Mouse (Mus musculus) cerebellum, adult 18-20 months (tissue): ENCODE measurements at regions not wholly inside any gene's neighbourhood (a gene's known extent, or its start where the extent isn't known, plus 50 kb on each side); places are given as distances from the start of the nearest gene placed in this dataset.

Experiments used
- DNase-seq, 2 experiments: peaks; one replicate each; pipeline ENCODE4 v3.0.0; 2021

GRCm38 (mm10) chr6:117514831-117515230 is 326.1 kb upstream of the Zfp637 start:
- DNase-seq, result no peak

- DNase-seq, result no peak
Measured at GRCm38 (mm10) chr6:117516906-117517305, 324.1 kb upstream of the Zfp637 start.

DNA sequence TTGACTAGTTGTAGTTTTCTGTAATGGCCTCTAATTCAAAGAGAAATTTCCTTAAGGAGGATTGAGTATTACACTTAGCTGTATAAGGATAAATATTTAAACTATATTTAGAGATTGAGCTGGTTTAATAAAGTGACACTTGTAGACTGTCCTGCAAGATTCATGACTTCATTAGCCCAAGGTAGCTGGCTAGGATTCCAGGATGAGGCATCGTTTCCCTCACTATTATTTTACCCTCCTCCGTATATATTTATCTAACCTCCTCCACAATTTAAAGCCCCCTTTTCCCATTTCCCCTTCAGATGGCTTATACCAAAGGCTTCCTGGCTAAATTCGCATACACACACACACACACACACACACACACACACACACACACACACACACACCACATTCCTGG is 322.0 kb upstream of the Zfp637 start:
- DNase-seq, result no peak

GRCm38 (mm10) chr6:117519466-117519865 is 321.5 kb upstream of the Zfp637 start:
- DNase-seq, result no peak

DNA sequence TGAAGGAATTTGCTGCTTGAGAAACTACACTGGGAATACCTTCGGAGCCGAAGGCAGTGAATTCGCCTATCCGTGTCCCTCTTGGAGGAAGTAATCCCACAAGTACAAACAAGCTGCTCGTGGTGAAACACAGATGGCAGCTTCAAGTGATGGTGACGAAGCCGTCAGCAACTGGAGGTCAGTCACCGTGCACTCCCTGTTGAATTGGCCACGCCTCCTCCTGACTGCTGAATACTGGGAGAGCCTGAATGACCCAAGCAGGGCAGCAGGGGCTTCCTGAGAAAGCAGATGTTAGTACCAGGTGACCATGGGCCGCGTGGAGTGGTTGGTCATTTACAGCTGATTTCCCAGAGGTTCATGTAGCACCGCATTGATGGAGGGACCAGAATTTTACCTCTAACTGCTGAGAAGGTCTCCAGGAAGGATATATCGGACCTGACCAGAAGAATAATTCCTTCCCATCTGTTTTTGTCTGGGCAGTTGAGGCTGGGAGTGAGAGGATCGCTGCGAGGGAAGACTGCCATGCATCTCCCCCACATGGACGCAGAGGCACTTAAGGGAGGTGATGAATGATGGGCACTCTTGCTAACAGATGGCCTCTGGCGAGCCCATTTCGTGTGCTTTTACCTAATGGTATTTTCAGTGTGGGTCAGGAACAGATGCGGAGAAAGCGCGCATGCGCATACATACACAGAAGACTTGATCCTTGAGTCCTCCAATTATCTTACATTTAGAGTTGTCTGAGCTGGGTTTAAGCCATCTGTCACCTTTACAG is 314.6 kb upstream of the Zfp637 start:
- DNase-seq, result no peak

GRCm38 (mm10) chr6:117527526-117527925 is 313.5 kb upstream of the Zfp637 start:
- DNase-seq, result no peak

GRCm38 (mm10) chr6:117534149-117534548 is 306.8 kb upstream of the Zfp637 start:
- no peak for DNase-seq

DNA sequence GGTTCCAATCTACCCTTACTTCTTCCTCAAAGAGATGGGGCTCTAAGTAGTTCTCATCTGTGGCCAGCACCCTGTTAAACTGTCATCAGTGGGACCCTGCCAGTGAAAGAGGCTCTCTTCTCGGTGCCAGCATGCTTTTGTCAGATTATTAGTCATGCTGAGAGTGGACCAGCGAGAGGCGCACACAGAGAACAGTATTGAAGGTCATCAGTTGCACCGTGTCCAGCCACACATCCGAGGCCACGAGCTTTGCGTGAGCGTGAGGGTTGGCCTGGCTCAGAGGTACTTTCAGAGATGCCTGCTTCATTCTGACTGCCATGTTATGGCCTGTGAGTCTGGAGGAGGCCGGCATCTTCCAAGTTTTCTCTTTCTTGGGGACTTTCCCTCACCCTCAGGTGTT is 306.0 kb upstream of the Zfp637 start:
- DNase-seq, result no peak

DNA sequence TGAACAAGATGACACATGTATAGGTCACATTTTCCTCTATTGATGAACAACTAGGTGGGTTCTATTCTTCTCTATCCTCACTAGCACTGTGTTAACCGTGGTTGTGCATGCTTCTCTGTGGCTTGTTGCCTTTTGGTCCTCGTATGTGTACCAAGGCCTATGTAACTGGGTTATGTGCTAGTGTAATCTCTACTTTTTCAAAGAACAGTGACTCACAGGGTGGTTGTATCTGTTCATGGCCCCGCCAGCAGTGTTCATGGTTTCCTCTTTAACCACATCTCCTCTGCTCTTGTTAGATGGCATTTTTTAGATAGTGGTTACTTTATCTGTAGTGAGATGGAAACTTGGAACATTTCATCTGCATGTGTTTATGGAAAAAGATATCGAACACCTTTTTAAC is 304.9 kb upstream of the Zfp637 start:
- no peak for DNase-seq

GRCm38 (mm10) chr6:117542431-117542830 is 298.5 kb upstream of the Zfp637 start:
- no peak for DNase-seq

DNA sequence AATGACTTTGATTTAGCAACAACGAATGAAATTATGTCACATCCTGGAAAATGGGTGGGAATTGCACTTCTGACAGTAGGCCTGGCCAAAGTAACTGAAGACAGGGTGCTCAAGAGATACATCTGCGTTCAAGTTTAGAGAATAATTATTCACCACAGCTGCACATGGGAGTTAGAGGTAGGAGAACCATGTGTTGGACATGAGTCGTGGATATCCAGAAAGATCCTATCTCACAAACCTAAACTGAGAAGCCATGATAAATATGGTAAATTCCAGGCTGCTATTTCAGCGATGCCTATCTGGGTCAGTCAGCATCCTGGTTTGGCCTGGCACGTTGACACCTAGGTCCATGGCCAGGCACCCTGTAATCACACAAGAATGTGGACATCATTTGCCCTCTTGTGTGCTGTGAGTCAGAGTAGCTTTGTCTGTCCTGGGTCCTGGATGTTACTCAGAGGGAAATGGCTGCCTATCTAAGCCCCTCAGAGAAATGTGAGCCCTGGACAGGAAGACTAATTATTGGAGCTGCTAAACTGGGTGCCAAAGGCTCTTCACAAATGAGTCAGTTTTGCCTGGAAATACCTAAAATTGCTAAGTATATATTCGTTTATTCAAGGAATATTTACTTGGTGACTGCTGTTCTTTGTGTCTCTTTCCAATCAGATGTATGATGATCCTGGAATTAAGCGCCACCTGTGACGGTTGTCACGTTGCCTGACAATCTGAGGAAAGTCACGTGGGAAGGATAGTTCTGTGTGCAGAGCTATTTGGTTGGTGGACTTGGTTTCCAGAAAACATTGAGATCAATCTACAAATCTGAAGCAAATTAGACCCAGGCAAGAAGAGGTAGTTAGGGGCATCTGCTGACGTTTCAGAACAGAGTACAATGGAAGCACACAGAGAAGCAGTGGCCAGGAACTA is 296.4 kb upstream of the Zfp637 start:
- DNase-seq, result no peak

DNA sequence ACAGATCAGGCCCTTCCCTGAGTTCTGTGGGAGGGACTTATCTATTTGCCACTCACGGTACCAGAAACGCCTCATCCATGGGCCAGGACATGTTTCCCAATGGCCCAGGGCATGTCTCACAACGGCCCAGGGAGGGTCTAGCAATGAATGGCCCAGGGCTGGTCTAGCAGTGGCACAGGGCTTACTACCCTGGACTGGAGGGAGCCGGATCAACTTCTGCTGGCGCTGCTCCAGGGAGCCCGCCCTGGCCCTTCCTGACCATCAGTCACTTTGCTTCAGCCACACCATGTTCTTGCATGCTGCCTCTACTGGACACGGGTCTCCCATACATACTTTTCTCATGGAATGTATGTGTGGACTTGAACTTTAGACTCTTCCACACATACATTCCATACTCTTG is 290.1 kb upstream of the Zfp637 start:
- DNase-seq, result no peak

- no peak for DNase-seq
Measured at GRCm38 (mm10) chr6:117552006-117552667, 288.8 kb upstream of the Zfp637 start.

GRCm38 (mm10) chr6:117563159-117563558 is 277.8 kb upstream of the Zfp637 start:
- no peak for DNase-seq

DNA sequence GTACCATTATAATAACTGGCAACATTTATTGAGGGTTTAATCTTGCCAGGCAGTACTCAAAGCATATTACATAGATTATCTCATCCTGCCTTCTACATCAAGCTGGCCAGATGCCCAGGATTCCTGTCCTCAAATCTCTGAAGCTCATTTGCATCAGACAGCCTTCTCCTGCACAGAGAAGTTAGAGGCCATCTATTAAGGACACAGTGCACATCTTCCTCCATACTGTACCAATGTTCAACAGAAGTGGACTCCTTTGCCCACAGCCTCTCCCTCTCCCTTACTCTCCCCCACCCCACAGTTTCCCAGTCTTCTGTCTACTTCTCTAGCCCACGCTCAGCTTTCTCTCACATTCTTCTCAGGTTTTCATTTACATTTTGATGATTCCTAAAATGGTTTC is 277.3 kb upstream of the Zfp637 start:
- DNase-seq, result no peak

DNA sequence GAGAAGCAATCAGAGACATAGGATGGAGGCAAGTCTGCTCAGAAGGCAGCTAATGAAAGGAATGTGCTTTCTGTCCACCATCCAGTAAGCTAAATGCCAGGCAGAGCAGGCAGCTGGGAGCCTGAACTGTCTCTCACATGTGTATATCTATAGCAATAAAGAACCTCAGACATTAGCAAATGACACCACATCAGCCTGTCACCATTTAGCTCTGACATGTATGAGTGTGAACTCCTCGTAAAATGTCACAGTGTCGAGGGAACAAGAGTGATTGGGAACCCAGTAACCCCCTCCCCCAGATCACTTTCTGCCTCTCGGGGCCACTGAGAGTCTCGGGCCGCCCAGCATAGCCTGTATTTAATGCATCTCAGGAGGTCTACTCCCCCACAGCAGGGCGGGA is 274.2 kb upstream of the Zfp637 start:
- no peak for DNase-seq

- DNase-seq, result no peak
Measured at GRCm38 (mm10) chr6:117567691-117568090, 273.3 kb upstream of the Zfp637 start.

- DNase-seq, result no peak
Measured at GRCm38 (mm10) chr6:117569576-117570326, 271.2 kb upstream of the Zfp637 start.

GRCm38 (mm10) chr6:117570346-117570745 is 270.6 kb upstream of the Zfp637 start:
- no peak for DNase-seq

- no peak for DNase-seq
Measured at GRCm38 (mm10) chr6:117570791-117571190, 270.2 kb upstream of the Zfp637 start.

DNA sequence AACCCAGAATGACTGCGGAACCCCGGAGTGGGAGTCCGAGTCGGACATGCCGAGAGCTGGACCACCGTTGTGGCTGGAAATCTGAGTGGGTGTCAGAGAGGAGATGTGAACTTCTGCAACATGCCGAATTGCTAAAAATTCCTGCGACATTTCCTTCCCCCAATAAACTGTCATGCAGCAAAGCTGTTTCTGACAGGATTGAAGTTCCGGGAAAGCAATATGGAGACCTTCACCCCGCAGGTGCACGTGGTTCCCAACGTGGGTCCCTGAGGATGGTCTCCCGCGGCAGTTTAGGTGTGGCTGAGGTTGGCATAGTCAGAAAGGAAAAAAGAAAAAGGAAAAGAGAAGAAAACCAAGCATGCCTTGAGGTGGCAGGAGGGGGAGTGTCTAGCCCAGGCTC is 269.0 kb upstream of the Zfp637 start:
- no peak for DNase-seq

DNA sequence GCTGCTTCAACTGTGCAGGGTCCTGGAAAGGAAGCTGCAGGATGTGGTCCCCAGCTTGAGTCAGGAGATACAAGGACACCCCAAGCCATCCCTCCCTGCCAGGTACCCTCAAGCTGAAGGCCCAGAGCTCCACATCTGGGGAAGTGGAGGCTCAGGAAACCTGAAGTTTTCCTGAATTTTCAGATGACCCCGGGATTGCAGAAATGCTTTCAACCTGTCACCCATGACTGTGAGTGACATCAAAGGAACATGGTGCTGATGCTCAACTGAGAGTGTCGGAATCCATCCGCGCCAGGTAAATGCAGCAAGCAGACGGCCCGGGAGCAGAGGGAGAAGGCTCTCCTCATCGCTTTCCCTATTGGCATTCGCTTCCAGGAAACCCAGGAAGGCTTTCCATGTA is 267.6 kb upstream of the Zfp637 start:
- DNase-seq, result no peak

DNA sequence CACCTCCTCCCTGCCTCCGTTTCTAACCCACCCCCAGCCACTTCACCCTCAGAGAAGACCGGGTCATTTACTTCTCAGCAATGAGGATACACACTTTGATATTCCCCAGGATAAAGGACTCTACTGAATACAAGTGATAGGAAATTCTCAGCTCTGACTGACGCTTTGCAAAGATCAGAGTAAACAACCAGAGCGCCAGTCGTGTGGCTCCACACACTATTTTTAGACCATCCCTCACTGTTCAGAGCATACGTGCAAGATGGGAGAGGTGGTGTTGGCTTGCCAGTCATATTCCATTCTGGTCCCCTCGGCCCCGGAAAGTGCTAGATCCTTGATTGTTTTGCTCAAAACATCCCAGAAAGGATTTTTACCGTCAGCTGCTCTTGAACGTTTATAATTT is 266.8 kb upstream of the Zfp637 start:
- DNase-seq, result no peak
